Mouse (Mus musculus) heart, adult 9 months (tissue): Measurements from ENCODE around the gene Pbld2.
"Not testable (repeated sequence)": the region's sequence is repeated elsewhere in the genome, so short reads cannot be mapped to it uniquely, and the experiment has no call there.

ENCODE experiments used
- DNase-seq, 2 experiments: peaks; one replicate each; pipeline ENCODE4 v3.0.0; 2022; ENCODE audit warnings: low spot score in 2 of 2

Gene Pbld2

GRCm38 (mm10) chr10:63025491-63026011, 1.4 kb downstream of the Pbld2 start:
- DNase-seq: no peak

GRCm38 (mm10) chr10:63026156-63026794, 2.2 kb downstream of the Pbld2 start:
- DNase-seq: no peak

- no peak for DNase-seq
Measured at GRCm38 (mm10) chr10:63026795-63027160, 2.7 kb downstream of the Pbld2 start.

GRCm38 (mm10) chr10:63027376-63028161, 3.5 kb downstream of the Pbld2 start:
- DNase-seq: no peak

DNA sequence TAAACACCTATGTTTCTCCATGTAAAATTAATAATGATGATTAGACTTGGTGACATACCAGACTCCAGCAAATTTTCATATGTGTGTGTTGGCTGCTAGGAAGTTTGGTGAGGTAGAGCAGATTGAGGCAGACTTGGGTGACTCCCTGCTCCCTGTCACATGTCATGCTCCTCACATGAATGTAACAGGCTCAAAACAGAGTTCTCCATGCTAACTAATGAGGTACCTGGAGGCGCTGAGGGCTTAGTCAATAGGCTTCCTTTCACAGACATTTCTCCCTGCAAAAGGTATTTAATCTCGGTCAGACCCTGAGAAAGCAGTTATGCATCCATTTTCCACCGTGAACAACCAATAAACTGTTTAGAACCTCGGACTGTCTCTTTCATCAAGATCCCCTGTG, 4.3 kb downstream of the Pbld2 start:
- no peak for DNase-seq

- DNase-seq: no peak
Measured at GRCm38 (mm10) chr10:63032267-63032666, 8.2 kb downstream of the Pbld2 start.

GRCm38 (mm10) chr10:63032956-63033355, 8.8 kb downstream of the Pbld2 start:
- no peak for DNase-seq

DNA sequence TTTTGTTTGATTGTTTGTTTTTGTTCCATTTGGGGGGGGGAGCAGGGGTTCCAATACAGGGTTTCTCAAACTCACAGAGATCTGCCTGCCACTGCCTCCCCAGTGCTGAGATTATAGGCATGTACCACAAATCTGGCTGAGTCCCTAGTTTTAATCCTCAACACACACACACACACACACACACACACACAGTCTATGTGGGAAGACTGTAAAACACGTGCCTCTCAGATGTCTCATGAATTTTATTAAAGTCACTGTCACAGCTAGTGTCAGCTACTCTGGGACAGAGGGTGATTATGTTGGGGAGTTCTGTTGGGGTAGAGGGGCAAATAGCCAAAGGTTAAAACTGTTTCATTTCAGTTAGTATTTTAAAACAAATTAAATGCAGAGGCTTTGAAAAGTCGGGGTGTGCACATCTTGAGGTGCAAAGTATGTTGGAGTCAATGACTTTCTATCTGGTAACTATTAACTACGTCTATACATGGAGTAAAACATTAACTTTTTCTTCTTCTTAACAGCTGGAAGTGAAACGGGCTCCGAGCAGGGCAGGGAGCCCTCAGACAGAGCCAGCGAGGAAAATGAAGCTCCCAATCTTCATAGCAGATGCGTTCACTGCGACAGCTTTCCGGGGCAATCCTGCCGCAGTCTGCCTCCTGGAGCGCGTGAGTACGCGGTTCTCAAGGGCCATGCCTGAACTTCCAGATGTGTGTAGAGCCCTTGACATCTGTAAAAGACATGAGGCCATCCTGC, 14.6 kb downstream of the Pbld2 start:
- no peak for DNase-seq

DNA sequence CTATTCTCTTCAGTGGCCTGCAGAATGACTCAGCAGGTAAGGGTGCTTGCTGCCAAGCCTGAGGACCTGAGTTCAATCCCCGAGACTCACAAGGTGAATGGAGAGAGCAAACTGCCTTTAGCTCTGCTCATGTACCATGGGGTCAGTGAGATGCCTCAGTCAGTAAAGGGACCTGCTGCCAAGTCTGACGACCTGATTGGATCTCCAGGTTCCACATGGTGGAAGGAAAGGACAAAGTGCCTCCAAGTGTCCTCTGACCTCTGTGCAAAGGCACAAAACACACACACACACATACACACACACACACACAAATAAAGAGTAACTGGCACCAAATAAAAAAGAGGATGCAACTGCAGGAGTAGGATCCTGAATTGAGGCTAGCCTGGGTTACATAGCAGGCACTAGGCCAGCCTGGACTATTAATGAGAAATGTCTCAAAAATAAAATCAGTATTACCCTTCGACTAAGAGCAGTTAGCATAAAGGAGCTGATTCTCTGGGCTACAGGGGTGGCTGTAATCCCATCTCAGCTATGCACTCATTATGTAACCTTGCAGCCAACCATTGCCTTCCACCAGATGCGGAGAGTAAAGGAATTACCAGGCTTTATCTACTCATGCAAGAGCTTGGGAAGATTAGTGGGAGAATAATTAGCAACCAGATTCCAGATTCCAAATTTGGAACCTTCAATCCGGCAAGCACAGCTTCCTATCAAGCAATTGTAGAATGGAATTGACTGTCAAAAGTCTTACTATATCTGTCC, 15.9 kb downstream of the Pbld2 start:
- DNase-seq: no peak

DNA sequence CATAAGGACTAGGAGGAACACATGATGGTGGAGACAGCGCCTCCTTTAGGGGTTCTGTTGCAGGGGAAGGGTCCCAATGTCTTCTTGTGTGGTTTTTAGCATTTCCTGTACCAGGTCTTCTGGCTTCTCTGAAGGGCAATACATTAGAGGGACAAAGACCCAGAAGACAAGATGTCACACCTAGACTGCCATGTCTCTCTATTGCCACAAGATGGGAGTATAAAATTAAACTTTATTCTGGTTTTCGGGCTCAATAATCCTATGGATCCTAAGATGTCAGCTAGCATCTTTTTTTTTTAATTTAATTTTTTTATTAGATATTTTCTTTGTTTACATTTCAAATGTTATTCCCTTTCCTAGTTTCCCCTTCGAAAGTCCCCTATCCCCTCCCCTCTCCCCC, 19.0 kb downstream of the Pbld2 start:
- no peak for DNase-seq

- DNase-seq: no peak
Measured at GRCm38 (mm10) chr10:63047751-63048150, 23.6 kb downstream of the Pbld2 start.

DNA sequence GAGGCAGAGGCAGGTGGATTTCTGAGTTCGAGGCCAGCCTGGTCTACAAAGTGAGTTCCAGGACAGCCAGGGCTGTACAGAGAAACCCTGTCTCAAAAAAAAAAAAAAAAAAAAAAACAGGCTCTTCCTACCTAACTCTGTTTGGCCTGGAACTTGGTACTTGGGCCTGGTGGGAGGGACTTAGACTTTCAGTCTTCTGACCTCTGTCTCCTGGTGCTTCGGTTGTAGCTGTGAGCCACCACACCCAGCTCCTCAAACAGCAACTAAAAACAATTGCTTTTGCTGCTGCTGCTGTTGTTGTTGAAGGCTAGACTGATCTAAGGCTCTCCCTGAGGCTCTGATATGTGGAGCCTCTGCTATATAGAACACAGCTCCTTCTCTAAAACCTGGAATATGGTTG, 25.0 kb downstream of the Pbld2 start:
- no peak for DNase-seq

DNA sequence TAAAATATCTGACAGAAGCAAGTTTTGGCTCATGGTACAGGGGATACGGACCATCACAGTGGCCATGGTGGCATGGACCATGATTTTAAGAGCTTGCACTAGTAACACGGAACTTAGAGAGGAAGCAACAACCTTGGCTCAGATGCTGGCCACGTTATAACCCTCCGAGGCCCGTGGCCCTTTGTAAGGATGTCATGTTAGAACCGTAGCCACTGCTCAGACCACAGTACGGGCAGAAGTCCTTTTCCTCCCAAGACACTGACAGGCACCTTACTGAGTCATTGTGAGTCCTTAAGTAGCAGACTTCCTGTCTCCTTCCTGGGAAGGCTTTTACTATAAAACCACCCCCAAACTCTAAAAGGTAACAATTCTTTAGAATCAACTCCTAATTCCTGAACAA, 27.2 kb downstream of the Pbld2 start:
- no peak for DNase-seq

GRCm38 (mm10) chr10:63052011-63052410, 27.9 kb downstream of the Pbld2 start:
- DNase-seq: no peak

GRCm38 (mm10) chr10:63053007-63053406, 28.9 kb downstream of the Pbld2 start:
- no peak for DNase-seq

DNA sequence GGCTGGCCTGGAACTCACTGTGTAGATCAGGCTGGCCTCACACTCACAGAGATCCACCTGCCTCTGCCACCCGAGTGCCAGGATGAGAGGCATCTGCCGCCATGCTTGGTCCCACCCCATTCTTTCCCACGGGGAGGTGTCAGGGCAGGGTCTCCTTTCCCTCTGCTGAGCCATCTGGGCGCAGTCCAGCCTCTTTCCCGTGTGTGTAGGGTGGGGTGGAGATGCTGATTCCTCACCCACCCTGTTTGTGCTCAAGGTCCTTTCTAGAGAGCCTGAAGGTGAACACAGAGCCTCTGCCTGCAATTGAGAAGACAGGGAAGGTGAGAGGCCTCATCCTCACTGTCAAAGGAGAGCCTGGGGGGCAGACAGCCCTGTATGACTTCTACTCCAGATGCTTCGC, 30.0 kb downstream of the Pbld2 start:
- not testable (repeated sequence) for DNase-seq

GRCm38 (mm10) chr10:63054586-63054985, 30.5 kb downstream of the Pbld2 start:
- DNase-seq: no peak

GRCm38 (mm10) chr10:63056966-63057750, 33.0 kb downstream of the Pbld2 start:
- peak; percentile 40 to 58 for DNase-seq

- DNase-seq: no peak
Measured at GRCm38 (mm10) chr10:63059862-63060261, 35.7 kb downstream of the Pbld2 start, which contains the start of gene Pbld1. Gene Pbld1 (plus strand): TSS chr10:63060162.

- DNase-seq: peak; percentile 50 to 54
Measured at GRCm38 (mm10) chr10:63060406-63060805, 36.3 kb downstream of the Pbld2 start.

DNA sequence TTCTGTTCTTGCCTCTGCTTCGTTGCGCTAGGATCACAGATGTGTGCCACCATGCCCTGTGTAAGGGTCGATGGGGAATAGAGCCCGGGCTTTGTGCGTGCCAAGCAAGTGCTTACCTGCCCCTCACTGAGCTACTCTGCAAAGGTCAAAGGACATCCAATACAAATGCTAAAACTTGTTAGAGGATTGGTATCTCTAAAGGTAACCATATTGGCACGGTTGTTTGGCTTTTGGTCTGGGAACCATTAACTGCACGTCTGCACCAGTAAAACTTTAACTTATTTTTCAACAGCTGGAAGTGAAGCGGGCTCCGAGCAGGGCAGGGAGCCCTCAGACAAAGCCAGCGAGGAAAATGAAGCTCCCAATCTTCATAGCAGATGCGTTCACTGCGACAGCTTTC, 37.2 kb downstream of the Pbld2 start:
- no peak for DNase-seq
